Mouse (Mus musculus): ENCODE measurements at regions not wholly inside any gene's neighbourhood (a gene's known extent, or its start where the extent isn't known, plus 50 kb on each side); places are given as distances from the start of the nearest gene placed in this dataset.

- peak; percentile 80 for DNase-seq (ENCODE audit: low read depth, low spot score)
These were observed 527.9 kb upstream of the Mpdz start for GRCm38 (mm10) chr4:81970472-81970871.

GRCm38 (mm10) chr4:81969621-81970115 is 527.1 kb upstream of the Mpdz start:
- no peak for DNase-seq (ENCODE audit: low read depth, low spot score)

- DNase-seq (ENCODE audit: low read depth, low spot score) = no peak
These were observed 523.5 kb upstream of the Mpdz start for GRCm38 (mm10) chr4:81966054-81966623.

- DNase-seq (ENCODE audit: low read depth, low spot score) = no peak
These were observed 520.5 kb upstream of the Mpdz start for GRCm38 (mm10) chr4:81963112-81963511.

- DNase-seq (ENCODE audit: low read depth, low spot score) = no peak
These were observed 520.0 kb upstream of the Mpdz start for GRCm38 (mm10) chr4:81962586-81962985.

- DNase-seq (ENCODE audit: low read depth, low spot score) = no peak
These were observed 518.2 kb upstream of the Mpdz start for GRCm38 (mm10) chr4:81960552-81961534.

- DNase-seq (ENCODE audit: low read depth, low spot score) = no peak
These were observed 514.5 kb upstream of the Mpdz start for GRCm38 (mm10) chr4:81956926-81957694.

GRCm38 (mm10) chr4:81953023-81953422 is 510.4 kb upstream of the Mpdz start:
- DNase-seq (ENCODE audit: low read depth, low spot score) = no peak

- peak; percentile 68 for DNase-seq (ENCODE audit: low read depth, low spot score)
These were observed 494.8 kb upstream of the Mpdz start for GRCm38 (mm10) chr4:81937384-81937783.

- DNase-seq (ENCODE audit: low read depth, low spot score) = no peak
These were observed 488.3 kb upstream of the Mpdz start for GRCm38 (mm10) chr4:81930956-81931355.

GRCm38 (mm10) chr4:81928581-81929244 is 486.1 kb upstream of the Mpdz start:
- peak; percentile 31 for DNase-seq (ENCODE audit: low read depth, low spot score)

GRCm38 (mm10) chr4:81927176-81927714 is 484.6 kb upstream of the Mpdz start:
- DNase-seq (ENCODE audit: low read depth, low spot score) = no peak

- DNase-seq (ENCODE audit: low read depth, low spot score) = no peak
These were observed 484.1 kb upstream of the Mpdz start for GRCm38 (mm10) chr4:81926662-81927141.

GRCm38 (mm10) chr4:81925611-81926010 is 483.0 kb upstream of the Mpdz start:
- no peak for DNase-seq (ENCODE audit: low read depth, low spot score)

GRCm38 (mm10) chr4:81924120-81924519 is 481.5 kb upstream of the Mpdz start:
- DNase-seq (ENCODE audit: low read depth, low spot score) = no peak

GRCm38 (mm10) chr4:81922876-81923275 is 480.3 kb upstream of the Mpdz start:
- no peak for DNase-seq (ENCODE audit: low read depth, low spot score)

GRCm38 (mm10) chr4:81914971-81915370 is 472.4 kb upstream of the Mpdz start:
- DNase-seq (ENCODE audit: low read depth, low spot score) = no peak

GRCm38 (mm10) chr4:81913296-81913695 is 470.7 kb upstream of the Mpdz start:
- peak; percentile 88 for DNase-seq (ENCODE audit: low read depth, low spot score)

- DNase-seq (ENCODE audit: low read depth, low spot score) = peak; percentile 86
These were observed 470.0 kb upstream of the Mpdz start for GRCm38 (mm10) chr4:81912653-81913052.

GRCm38 (mm10) chr4:81899961-81900540 is 457.4 kb upstream of the Mpdz start:
- DNase-seq (ENCODE audit: low read depth, low spot score) = peak; percentile 71

GRCm38 (mm10) chr4:81898661-81899060 is 456.0 kb upstream of the Mpdz start:
- no peak for DNase-seq (ENCODE audit: low read depth, low spot score)

All from skeletal muscle tissue, adult 2 months (tissue).